Mouse (Mus musculus) liver, adult 2 months (tissue): ENCODE data around the gene Rab5c.

ENCODE experiments used
- CTCF ChIP-seq: fragments of 200-500 bp; IDR thresholded peaks from 2 replicates; pipeline ENCODE4 v1.5.1; 2011; ENCODE audit warnings: low read depth, low read length, control low read depth
- POLR2A ChIP-seq: fragments of 200-500 bp; IDR thresholded peaks from 2 replicates; pipeline ENCODE4 v1.6.1; 2011; ENCODE audit warnings: low read length, control low read depth; ENCODE audit not compliant: insufficient read depth; ENCODE audit errors: extremely low read depth

- TF ChIP-seq CTCF = no peak
- TF ChIP-seq POLR2A = no peak
Measured at GRCm38 (mm10) chr11:100682526-100682925, 55.5 kb downstream of the Rab5c start.
